ENCODE assay signal across 13 mouse cellular contexts in genomic region chr10:62335423-62335776, GRCm38 (mm10). TPM values are rescaled to one million over a fixed set of nuclear protein-coding genes. Genes with fewer than 3 reads are reported as not detected.
DNase-seq lines count a peak whose midpoint lies in the region; ATAC-seq and TF ChIP-seq lines count a peak whose summit lies in the region.
"Had no signal": no experiment of that assay in that cellular context is flagged by ENCODE, and none has a peak within 500 bp of the region (broad histone marks: within the 10 kb centered on the region; RNA-seq: fewer than 3 reads in every experiment).

No protein-coding gene starts in this region.

- WGBS in lung, postnatal 0 days, result 30% methylated on average over 6 of the region's 6 CpGs
- 21% methylated on average over 6 of the region's 6 CpGs for WGBS in hindbrain, postnatal 0 days
- 32% methylated on average over 6 of the region's 6 CpGs for WGBS in intestine, embryonic 16.5 days

- no peak for TF ChIP-seq EP300 in lung, postnatal 0 days (IDR thresholded peaks at IDR 0.05)

- no peak overlapping the region for H3K27ac ChIP-seq in lung, postnatal 0 days (ENCODE audit: low read length)
- no peak overlapping the region for H3K27ac ChIP-seq in hindbrain, postnatal 0 days
- no peak overlapping the region for H3K27ac ChIP-seq in intestine, embryonic 16.5 days (ENCODE audit: low read length)
- H3K27ac ChIP-seq: forebrain, embryonic 10.5 days had no signal

- 0 out of 2 replicates have a peak, but pooled peaks have one; percentile 4 for TF ChIP-seq CTCF in lung, postnatal 0 days (IDR thresholded peaks at IDR 0.05)
- TF ChIP-seq CTCF in hindbrain, postnatal 0 days (IDR thresholded peaks at IDR 0.05; ENCODE audit: low read depth), result peak; percentile 34

- no peak for DNase-seq in lung, postnatal 0 days (ENCODE audit: low spot score)
- no peak for DNase-seq in lung, postnatal 10 days
- peak; percentile 37 for DNase-seq in hindbrain, postnatal 0 days (ENCODE audit: low spot score)
- peak; percentile 41 for DNase-seq in retina, embryonic 14.5 days (ENCODE audit: low spot score)
- no peak for DNase-seq in spleen, postnatal 36 days (ENCODE audit: low spot score in 2 of 2)
- DNase-seq: kidney, postnatal 14 days; left cerebral cortex, postnatal 4 days; right cerebral cortex, adult 18-20 months had no signal

- H3K4me3 ChIP-seq in erythroblast, embryonic 14.5 days (replicated peaks), result peak overlapping the region; percentile 49
- no peak overlapping the region for H3K4me3 ChIP-seq in lung, postnatal 0 days (ENCODE audit: low read depth, low read length)
- H3K4me3 ChIP-seq in hindbrain, postnatal 0 days (ENCODE audit: low read length), result no peak overlapping the region
- H3K4me3 ChIP-seq in intestine, embryonic 16.5 days (ENCODE audit: low read length), result no peak overlapping the region
- H3K4me3 ChIP-seq: forebrain, embryonic 10.5 days had no signal

- peaks cover 82% of the 10 kb centered on the region for H3K36me3 ChIP-seq in erythroblast, embryonic 14.5 days (ENCODE audit: control insufficient read depth)
- H3K36me3 ChIP-seq in lung, postnatal 0 days (ENCODE audit: insufficient read depth, low read length), result no peaks in the 10 kb centered on the region
- no peaks in the 10 kb centered on the region for H3K36me3 ChIP-seq in hindbrain, postnatal 0 days (ENCODE audit: insufficient read depth, low read length)
- no peaks in the 10 kb centered on the region for H3K36me3 ChIP-seq in intestine, embryonic 16.5 days (ENCODE audit: control insufficient read depth, insufficient read depth, low read length)
- H3K36me3 ChIP-seq: forebrain, embryonic 10.5 days had no signal

- ATAC-seq in erythroblast, adult 5-6 weeks (replicated peaks; ENCODE audit: low FRiP score, poor library complexity, severe bottlenecking), result no peak
- ATAC-seq in lung, postnatal 0 days, result no peak
- no peak for ATAC-seq in hindbrain, postnatal 0 days
- ATAC-seq in intestine, embryonic 16.5 days, result no peak
- ATAC-seq: activated CD4-positive, CD25-positive, alpha-beta regulatory T cell, adult 4 months had no signal

- H3K4me1 ChIP-seq in erythroblast, embryonic 14.5 days (ENCODE audit: control insufficient read depth), result peaks cover 97% of the 10 kb centered on the region
- peaks cover 3% of the 10 kb centered on the region; the same call in 1 of the 2 replicates for H3K4me1 ChIP-seq in lung, postnatal 0 days (ENCODE audit: insufficient read depth, low read depth, low read length)
- peaks cover 11% of the 10 kb centered on the region; the same call in 1 of the 2 replicates for H3K4me1 ChIP-seq in hindbrain, postnatal 0 days (ENCODE audit: insufficient read depth, low read length)
- peaks cover 32% of the 10 kb centered on the region for H3K4me1 ChIP-seq in intestine, embryonic 16.5 days (ENCODE audit: control insufficient read depth, insufficient read depth, low read length)

- no peaks in the 10 kb centered on the region for H3K9me3 ChIP-seq in erythroblast, embryonic 14.5 days (ENCODE audit: control insufficient read depth, low read length)
- H3K9me3 ChIP-seq in lung, postnatal 0 days (ENCODE audit: low read length), result no peaks in the 10 kb centered on the region
- H3K9me3 ChIP-seq in hindbrain, postnatal 0 days (ENCODE audit: low read length), result no peaks in the 10 kb centered on the region
- no peaks in the 10 kb centered on the region for H3K9me3 ChIP-seq in intestine, embryonic 16.5 days (ENCODE audit: control insufficient read depth, low read length)
- H3K9me3 ChIP-seq: forebrain, embryonic 10.5 days had no signal

- H3K4me2 ChIP-seq in lung, postnatal 0 days (replicated peaks; ENCODE audit: low read depth, low read length), result no peak overlapping the region
- peak overlapping the region; percentile 2; the same call in 1 of the 2 replicates for H3K4me2 ChIP-seq in hindbrain, postnatal 0 days (ENCODE audit: low read depth, low read length)
- H3K4me2 ChIP-seq in intestine, embryonic 16.5 days (ENCODE audit: low read depth, low read length), result no peak overlapping the region

- no peaks in the 10 kb centered on the region for H3K27me3 ChIP-seq in erythroblast, embryonic 14.5 days (ENCODE audit: control insufficient read depth)
- H3K27me3 ChIP-seq in lung, postnatal 0 days (replicated peaks; ENCODE audit: insufficient read depth, low read length), result no peaks in the 10 kb centered on the region
- no peaks in the 10 kb centered on the region for H3K27me3 ChIP-seq in hindbrain, postnatal 0 days (ENCODE audit: insufficient read depth, low read length)
- H3K27me3 ChIP-seq in intestine, embryonic 16.5 days (replicated peaks; ENCODE audit: control insufficient read depth, insufficient read depth, low read length), result no peaks in the 10 kb centered on the region

- no peak overlapping the region for H3K9ac ChIP-seq in lung, postnatal 0 days (replicated peaks; ENCODE audit: low read depth)
- no peak overlapping the region for H3K9ac ChIP-seq in hindbrain, postnatal 0 days (replicated peaks; ENCODE audit: low read length)
- H3K9ac ChIP-seq in intestine, embryonic 16.5 days (ENCODE audit: low read depth, low read length), result no peak overlapping the region

RNA-seq across cellular contexts. Expression of gene Hk1, which starts 44.3 kb away (rescaled TPM):
- polyA plus RNA-seq in erythroblast, embryonic 14.5 days (2012), result 47.9 and 53.6 TPM in 2 replicates
- 35.5 and 52.0 TPM in 2 replicates for total RNA-seq in erythroblast, adult 5-6 weeks (2015; ENCODE audit: low replicate concordance)
- total RNA-seq in erythroblast, adult 5-6 weeks (2017; ENCODE audit: low replicate concordance), result 105 and 158 TPM in 2 replicates
- 25.8 and 27.8 TPM in 2 replicates for polyA plus RNA-seq in lung, postnatal 0 days (2015; fragmentation: Nextera tagmentation; extraction: Ambion mirVana)
- total RNA-seq in hindbrain, postnatal 0 days (2014; rRNA removed), result 87.7 and 99.6 TPM in 2 replicates
- polyA plus RNA-seq in hindbrain, postnatal 0 days (2015; fragmentation: Nextera tagmentation; extraction: Ambion mirVana), result 140 and 144 TPM in 2 replicates
- polyA plus RNA-seq in intestine, embryonic 16.5 days (2015; fragmentation: Nextera tagmentation; extraction: Ambion mirVana), result 25.5 and 27.6 TPM in 2 replicates

Comparison
In these comparisons a context has a peak if more than half of its experiments do, and no peak if none do; other contexts are left out.
1. DNase-seq: peak in hindbrain, postnatal 0 days (single experiment) and retina, embryonic 14.5 days (single experiment); none in lung, postnatal 0 days (single experiment), lung, postnatal 10 days (single experiment) and spleen, postnatal 36 days (0 of 2).